Mouse (Mus musculus) liver, embryonic 15.5 days (tissue): ENCODE results near the gene Exog. TPM values are rescaled to one million over a fixed set of nuclear protein-coding genes. Genes with fewer than 3 reads are reported as not detected.
A peak's percentile ranks its signal among the peaks of the same experiment; 100 is the strongest.

ENCODE experiments used
- ATAC-seq: fragments of 200-750 bp; cut with Nextera tagmentation; 2 replicates; pipeline ENCODE4 v1.8.0; 2017; ENCODE audit warnings: moderate number of reproducible peaks, mild to moderate bottlenecking, moderate library complexity; ENCODE audit not compliant: insufficient read depth
- H3K27ac ChIP-seq: fragments of 300-500 bp; sonication (generic); replicated peaks from 2 replicates; pipeline ENCODE4 v1.5.1; 2015; ENCODE audit warnings: mild to moderate bottlenecking, inconsistent platforms
- H3K27me3 ChIP-seq: fragments of 300-500 bp; sonication (generic); 2 replicates; pipeline ENCODE4 v1.6.1; 2015; ENCODE audit warnings: mild to moderate bottlenecking, inconsistent platforms
- H3K36me3 ChIP-seq: fragments of 300-500 bp; sonication (generic); replicated peaks from 2 replicates; pipeline ENCODE4 v1.6.1; 2015; ENCODE audit warnings: moderate library complexity, mild to moderate bottlenecking, inconsistent platforms
- H3K4me1 ChIP-seq: fragments of 300-500 bp; sonication (generic); replicated peaks from 2 replicates; pipeline ENCODE4 v1.6.1; 2015; ENCODE audit warnings: inconsistent platforms
- H3K4me2 ChIP-seq: fragments of 300-500 bp; sonication (generic); 2 replicates; pipeline ENCODE4 v1.6.1; 2015; ENCODE audit warnings: moderate library complexity, mild to moderate bottlenecking, inconsistent platforms
- H3K4me3 ChIP-seq: fragments of 300-500 bp; sonication (generic); replicated peaks from 2 replicates; pipeline ENCODE4 v1.5.1; 2015; ENCODE audit warnings: mild to moderate bottlenecking, inconsistent platforms
- H3K9ac ChIP-seq: fragments of 300-500 bp; sonication (generic); 2 replicates; pipeline ENCODE4 v1.6.1; 2015; ENCODE audit warnings: moderate library complexity, mild to moderate bottlenecking, inconsistent platforms
- H3K9me3 ChIP-seq: fragments of 300-500 bp; sonication (generic); replicated peaks from 2 replicates; pipeline ENCODE4 v1.6.1; 2016; ENCODE audit warnings: inconsistent platforms
- WGBS: fragments of 180-500 bp; shearing (Covaris S2); methylation state at CpG from one replicate; pipeline ENCODE4 v1.1.7; 2015; ENCODE audit warnings: mixed read lengths; ENCODE audit not compliant: insufficient replicate concordance; 5-methylcytosine and 5-hydroxymethylcytosine counted together
- polyA plus RNA-seq: library from polyadenylated mRNA; unstranded; fragments of >200 nt; fragmentation: Nextera tagmentation; extraction: Ambion mirVana; gene quantifications from 2 replicates; pipeline ENCODE4 v1.2.1, GENCODE M21; 2015

Exog gene
- 5.8 and 6.6 TPM in 2 replicates for polyA plus RNA-seq

GRCm38 (mm10) chr9:119444738-119445429, at the start of gene Exog:
Gene Exog (plus strand): TSS chr9:119444943.
- peak within 1 kb of the TSS; percentile 74 for H3K27ac ChIP-seq
- H3K27me3 ChIP-seq = no peaks in the 10 kb centered on the region
- ATAC-seq = peak; percentile 88
- under 1% methylated on average over 52 of the region's 52 CpGs for WGBS
- H3K4me3 ChIP-seq = peak within 1 kb of the TSS; percentile 69
- H3K4me2 ChIP-seq = peak within 1 kb of the TSS; percentile 90
- H3K9ac ChIP-seq = peak within 1 kb of the TSS; percentile 67
- H3K36me3 ChIP-seq = peaks cover 26% of the 10 kb centered on the region
- H3K9me3 ChIP-seq = no peaks in the 10 kb centered on the region
- peaks cover 30% of the 10 kb centered on the region for H3K4me1 ChIP-seq

- H3K4me3 ChIP-seq = peak overlapping the region; percentile 66
- H3K9ac ChIP-seq = no peak overlapping the region
- WGBS = under 1% methylated on average over 7 of the region's 7 CpGs
- peaks cover 32% of the 10 kb centered on the region for H3K4me1 ChIP-seq
- H3K36me3 ChIP-seq = no peaks in the 10 kb centered on the region
- ATAC-seq = peak; percentile 10
- H3K27ac ChIP-seq = no peak overlapping the region
- H3K9me3 ChIP-seq = no peaks in the 10 kb centered on the region
- peak overlapping the region; percentile 73 for H3K4me2 ChIP-seq
- peaks cover 47% of the 10 kb centered on the region for H3K27me3 ChIP-seq
Measured at GRCm38 (mm10) chr9:119401351-119401750, 43.4 kb upstream of the Exog start.

GRCm38 (mm10) chr9:119401801-119402214, 42.9 kb upstream of the Exog start, which contains the start of gene Acvr2b:
Gene Acvr2b (plus strand): TSS chr9:119402118.
- Histone ChIP-seq H3K4me3 (peak within 1 kb of the TSS; percentile 66), H3K36me3 (no peaks in the 10 kb centered on the region), H3K4me1 (peaks cover 32% of the 10 kb centered on the region), H3K9ac (peak within 1 kb of the TSS; percentile 59), H3K9me3 (no peaks in the 10 kb centered on the region), H3K27ac (peak within 1 kb of the TSS; percentile 78), H3K27me3 (peaks cover 47% of the 10 kb centered on the region), H3K4me2 (peak within 1 kb of the TSS; percentile 73)
- WGBS = under 1% methylated on average over 22 of the region's 32 CpGs
- peak; percentile 85 for ATAC-seq

GRCm38 (mm10) chr9:119402253-119403235, 42.2 kb upstream of the Exog start:
- ATAC-seq = peak; percentile 36
- Histone ChIP-seq H3K4me3 (peak overlapping the region; percentile 66), H3K9ac (peak overlapping the region; percentile 59), H3K4me2 (peak overlapping the region; percentile 73), H3K9me3 (no peaks in the 10 kb centered on the region), H3K27me3 (peaks cover 47% of the 10 kb centered on the region), H3K4me1 (peaks cover 32% of the 10 kb centered on the region), H3K36me3 (no peaks in the 10 kb centered on the region), H3K27ac (peak overlapping the region; percentile 78)
- 1% methylated on average over 127 of the region's 127 CpGs for WGBS

GRCm38 (mm10) chr9:119403236-119403641, 41.5 kb upstream of the Exog start:
- no peak for ATAC-seq

GRCm38 (mm10) chr9:119404090-119404489, 40.7 kb upstream of the Exog start:
- 37% methylated on average over 5 of the region's 5 CpGs for WGBS
- Histone ChIP-seq H3K9ac (no peak overlapping the region), H3K27ac (no peak overlapping the region), H3K4me2 (no peak overlapping the region), H3K4me3 (no peak overlapping the region), H3K36me3 (no peaks in the 10 kb centered on the region), H3K27me3 (peaks cover 47% of the 10 kb centered on the region), H3K4me1 (peaks cover 32% of the 10 kb centered on the region), H3K9me3 (no peaks in the 10 kb centered on the region)
- no peak for ATAC-seq

More at GRCm38 (mm10) chr9:119403236-119403641, 41.5 kb upstream of the Exog start:
- Histone ChIP-seq H3K27me3 (peaks cover 47% of the 10 kb centered on the region), H3K36me3 (no peaks in the 10 kb centered on the region), H3K9me3 (no peaks in the 10 kb centered on the region), H3K4me2 (peak overlapping the region; percentile 73), H3K9ac (peak overlapping the region; percentile 59; the same call in 1 of the 2 replicates), H3K4me3 (peak overlapping the region; percentile 66), H3K4me1 (peaks cover 32% of the 10 kb centered on the region), H3K27ac (no peak overlapping the region)
- under 1% methylated on average over 26 of the region's 26 CpGs for WGBS

- H3K4me3 ChIP-seq = no peak overlapping the region
- WGBS = 74% methylated on average over 15 of the region's 15 CpGs
- peaks cover 26% of the 10 kb centered on the region for H3K27me3 ChIP-seq
- H3K9me3 ChIP-seq = no peaks in the 10 kb centered on the region
- ATAC-seq = no peak
- peaks cover 15% of the 10 kb centered on the region for H3K4me1 ChIP-seq
- no peaks in the 10 kb centered on the region for H3K36me3 ChIP-seq
- H3K9ac ChIP-seq = no peak overlapping the region
- H3K27ac ChIP-seq = no peak overlapping the region
- no peak overlapping the region for H3K4me2 ChIP-seq
Measured at GRCm38 (mm10) chr9:119407884-119408283, 36.9 kb upstream of the Exog start.

GRCm38 (mm10) chr9:119408898-119409664, 35.7 kb upstream of the Exog start:
- Histone ChIP-seq H3K27ac (no peak overlapping the region), H3K4me1 (peaks cover 3% of the 10 kb centered on the region; the same call in 1 of the 2 replicates), H3K9me3 (no peaks in the 10 kb centered on the region), H3K4me2 (no peak overlapping the region), H3K4me3 (no peak overlapping the region), H3K27me3 (peaks cover 14% of the 10 kb centered on the region), H3K36me3 (no peaks in the 10 kb centered on the region), H3K9ac (no peak overlapping the region)
- no peak for ATAC-seq
- WGBS = 63% methylated on average over 11 of the region's 11 CpGs

- no peaks in the 10 kb centered on the region for H3K36me3 ChIP-seq
- 0 out of 2 replicates have a peak, but pooled peaks cover 3% of the 10 kb centered on the region for H3K4me1 ChIP-seq
- WGBS = 62% methylated on average over 5 of the region's 5 CpGs
- no peak overlapping the region for H3K4me3 ChIP-seq
- peaks cover 6% of the 10 kb centered on the region; the same call in 1 of the 2 replicates for H3K27me3 ChIP-seq
- H3K4me2 ChIP-seq = no peak overlapping the region
- no peak overlapping the region for H3K27ac ChIP-seq
- ATAC-seq = no peak
- no peaks in the 10 kb centered on the region for H3K9me3 ChIP-seq
- no peak overlapping the region for H3K9ac ChIP-seq
Measured at GRCm38 (mm10) chr9:119409864-119410263, 34.9 kb upstream of the Exog start.

- ATAC-seq = no peak
- no peaks in the 10 kb centered on the region for H3K4me1 ChIP-seq
- H3K9ac ChIP-seq = no peak overlapping the region
- no peak overlapping the region for H3K4me2 ChIP-seq
- WGBS = 56% methylated on average over 18 of the region's 18 CpGs
- no peak overlapping the region for H3K4me3 ChIP-seq
- no peaks in the 10 kb centered on the region for H3K9me3 ChIP-seq
- no peaks in the 10 kb centered on the region for H3K36me3 ChIP-seq
- H3K27me3 ChIP-seq = no peaks in the 10 kb centered on the region
- H3K27ac ChIP-seq = no peak overlapping the region
Measured at GRCm38 (mm10) chr9:119418025-119418424, 26.7 kb upstream of the Exog start.
